Mouse (Mus musculus) T-helper 1 cell (primary cell): ENCODE data around the gene Tmem135.

Experiments used
- in situ Hi-C: fragments of 300-600 bp; cut with MboI, MseI; formaldehyde crosslinking; loops from one replicate; pipeline ENCODE4 v1.15.1; 2025; ENCODE audit warnings: high pct_unique_total_duplicates

Tmem135 gene

DNA sequence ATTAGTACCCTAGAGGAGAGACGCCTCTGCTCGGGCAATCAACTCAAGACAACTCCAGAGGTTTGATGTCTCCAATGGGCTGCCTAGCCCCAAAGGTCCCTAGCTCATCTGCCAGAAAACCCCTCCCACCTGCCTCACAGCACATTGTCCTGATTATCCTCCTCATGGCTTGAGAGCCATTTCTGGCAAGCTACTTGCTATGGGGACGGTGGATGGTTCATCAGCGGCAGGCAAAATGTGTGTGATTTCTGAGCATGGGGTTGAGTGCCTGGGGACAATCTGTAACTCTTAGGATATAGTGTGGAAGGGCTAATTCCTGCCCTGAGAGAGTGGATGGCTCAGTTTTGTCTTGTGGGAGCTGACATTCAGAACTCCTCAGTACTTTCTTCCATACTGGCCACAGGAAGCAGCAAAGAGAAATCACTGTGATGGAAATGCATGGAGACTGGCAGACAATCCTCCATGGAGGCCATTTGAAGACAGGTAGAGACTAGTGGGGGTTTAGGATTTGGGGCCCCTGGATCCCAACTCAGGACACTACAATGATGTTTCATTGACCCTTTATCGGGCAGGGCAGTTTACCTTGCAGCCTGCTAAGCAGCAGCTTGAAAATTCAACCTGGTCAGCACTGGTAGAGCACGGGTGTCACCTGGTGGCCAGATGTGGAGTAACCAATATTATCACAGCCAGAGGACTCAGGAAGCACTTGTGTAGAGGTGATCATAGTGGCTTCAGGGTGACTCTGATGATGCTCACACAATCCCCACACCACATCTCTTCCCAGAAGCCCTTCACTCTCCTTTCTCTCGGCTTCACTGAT lies 277.7 kb downstream of the Tmem135 start:
- in situ Hi-C loops = no loop called here

GRCm38 (mm10) chr7:89116261-89116664 lies 287.8 kb downstream of the Tmem135 start:
- in situ Hi-C loops = loop anchor here (25.0 kb wide), 1 partner anchor 1029 kb away; no protein-coding TSS in a partner anchor

DNA sequence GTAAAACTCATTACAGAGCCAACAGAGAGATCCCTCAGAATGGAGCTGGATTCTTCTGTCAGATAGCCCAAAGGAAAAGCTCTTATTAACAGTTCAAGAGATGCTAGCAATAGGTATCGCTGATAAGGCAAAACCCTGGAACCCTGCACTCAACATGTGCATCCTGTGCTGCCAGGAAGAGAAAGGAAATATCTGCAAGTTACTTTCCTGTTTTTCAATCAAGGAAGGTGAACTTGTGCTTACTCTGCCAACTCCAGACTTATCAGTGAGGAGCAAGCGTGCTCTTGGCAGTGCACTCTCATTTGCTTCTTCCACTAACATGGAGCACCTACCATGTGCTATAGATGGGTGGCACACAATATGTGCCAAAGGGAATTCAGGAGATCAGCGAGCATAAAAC lies 288.4 kb downstream of the Tmem135 start:
- in situ Hi-C loops = loop anchor here (25.0 kb wide), 1 partner anchor 1028 kb away; no protein-coding TSS in a partner anchor

GRCm38 (mm10) chr7:89106421-89106820 lies 297.6 kb downstream of the Tmem135 start:
- in situ Hi-C loops = loop anchor here (25.0 kb wide), 1 partner anchor 1019 kb away; no protein-coding TSS in a partner anchor

- in situ Hi-C loops = loop anchor here (25.0 kb wide), 1 partner anchor 1012 kb away; no protein-coding TSS in a partner anchor
Observed at GRCm38 (mm10) chr7:89099756-89100155, 304.3 kb downstream of the Tmem135 start.
